Mouse (Mus musculus) limb, embryonic 14.5 days (tissue): Measurements from ENCODE around the gene Tbcel. TPM values are rescaled to one million over a fixed set of nuclear protein-coding genes. Genes with fewer than 3 reads are reported as not detected.

Experiments
- ATAC-seq: fragments of 200-750 bp; cut with Nextera tagmentation; 2 replicates; pipeline ENCODE4 v1.8.0; 2017; ENCODE audit warnings: low read depth, moderate number of reproducible peaks, moderate TSS enrichment; ENCODE audit not compliant: low FRiP score
- DNase-seq: peaks from one replicate; pipeline ENCODE4 v3.0.0-alpha.2; 2015; ENCODE audit warnings: low spot score
- H3K27ac ChIP-seq: fragments of 300-500 bp; sonication (generic); replicated peaks from 2 replicates; pipeline ENCODE4 v1.5.1; 2014; ENCODE audit warnings: low read depth, mild to moderate bottlenecking, low read length, moderate library complexity, mixed read lengths
- H3K27me3 ChIP-seq: fragments of 300-500 bp; sonication (generic); 2 replicates; pipeline ENCODE4 v1.6.1; 2014; ENCODE audit warnings: low read length, mixed read lengths; ENCODE audit not compliant: control insufficient read depth, insufficient read depth
- H3K36me3 ChIP-seq: fragments of 300-500 bp; sonication (generic); 2 replicates; pipeline ENCODE4 v1.6.1; 2014; ENCODE audit warnings: mild to moderate bottlenecking, low read length, moderate library complexity, mixed read lengths; ENCODE audit not compliant: control insufficient read depth, insufficient read depth
- H3K4me1 ChIP-seq: fragments of 300-500 bp; sonication (generic); 2 replicates; pipeline ENCODE4 v1.6.1; 2014; ENCODE audit warnings: antibody characterized with exemption, low read length, mixed read lengths; ENCODE audit not compliant: control insufficient read depth, insufficient read depth
- H3K4me2 ChIP-seq: fragments of 300-500 bp; sonication (generic); replicated peaks from 2 replicates; pipeline ENCODE4 v1.6.1; 2014; ENCODE audit warnings: low read depth, mild to moderate bottlenecking, low read length, moderate library complexity; ENCODE audit not compliant: severe bottlenecking
- H3K4me3 ChIP-seq: fragments of 300-500 bp; sonication (generic); replicated peaks from 2 replicates; pipeline ENCODE4 v1.5.1; 2014; ENCODE audit warnings: low read length
- H3K9ac ChIP-seq: fragments of 300-500 bp; sonication (generic); 2 replicates; pipeline ENCODE4 v1.6.1; 2014; ENCODE audit warnings: mild to moderate bottlenecking, low read depth, low read length, moderate library complexity; ENCODE audit not compliant: severe bottlenecking
- H3K9me3 ChIP-seq: fragments of 300-500 bp; sonication (generic); 2 replicates; pipeline ENCODE4 v1.6.1; 2016; ENCODE audit warnings: low read length; ENCODE audit not compliant: control insufficient read depth
- POLR2A ChIP-seq: fragments of 200-500 bp; IDR thresholded peaks from 2 replicates; pipeline ENCODE4 v1.8.0; 2012; ENCODE audit warnings: inconsistent platforms, mild to moderate bottlenecking, moderate library complexity, borderline replicate concordance; ENCODE audit not compliant: insufficient read depth, insufficient read length; ENCODE audit errors: extremely low read depth
- WGBS: fragments of 180-500 bp; shearing (Covaris S2); extraction: QIAGEN DNeasy Blood & Tissue Kit; methylation state at CpG from one replicate; pipeline ENCODE4 v1.1.7; 2014; 5-methylcytosine and 5-hydroxymethylcytosine counted together
- polyA plus RNA-seq, 2 experiments: library from polyadenylated mRNA; depleted of rRNA in 1 of 2; stranded (reverse) in 1 of 2; unstranded in 1 of 2; fragments of >200 nt; fragmentation: Nextera tagmentation in 1 of 2; extraction: Ambion mirVana in 1 of 2; gene quantifications; 2 replicates each; pipeline versions ENCODE4 v1.2.1 to v1.2.3; 2012 to 2014

Gene Tbcel
- polyA plus RNA-seq, 2 experiments = 5.3 to 14.2 TPM

- Histone ChIP-seq H3K9ac (no peak overlapping the region), H3K4me3 (no peak overlapping the region), H3K4me2 (no peak overlapping the region), H3K4me1 (no peaks in the 10 kb centered on the region), H3K9me3 (no peaks in the 10 kb centered on the region), H3K27ac (no peak overlapping the region), H3K36me3 (peaks cover 78% of the 10 kb centered on the region), H3K27me3 (no peaks in the 10 kb centered on the region)
- DNase-seq = no peak
- TF ChIP-seq POLR2A = no peak
- no peak for ATAC-seq
- 95% methylated on average over 2 of the region's 2 CpGs for WGBS
Observed at GRCm38 (mm10) chr9:42441234-42441633, 66.4 kb downstream of the Tbcel start.

DNA sequence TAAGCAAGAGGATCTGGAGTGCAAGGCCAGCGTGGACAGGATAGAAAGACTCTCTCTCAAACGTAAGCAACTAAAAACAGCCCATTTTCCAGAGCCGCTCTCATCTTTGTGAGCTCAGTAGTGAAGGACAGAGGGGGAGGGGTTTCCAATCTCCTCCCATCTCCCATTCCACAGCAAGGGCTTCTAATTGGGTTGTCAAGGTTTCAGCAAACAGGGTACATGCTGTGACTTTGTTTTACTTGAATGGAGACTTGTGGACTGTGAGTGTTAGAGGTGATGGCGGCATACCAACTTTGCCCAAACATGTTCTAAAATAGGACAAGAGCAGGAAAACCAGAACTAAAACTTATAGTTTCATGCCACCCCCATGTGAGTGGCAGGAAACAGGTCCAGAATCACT is 68.2 kb downstream of the Tbcel start:
- Histone ChIP-seq H3K9me3 (no peaks in the 10 kb centered on the region), H3K27me3 (no peaks in the 10 kb centered on the region), H3K4me3 (no peak overlapping the region), H3K4me1 (no peaks in the 10 kb centered on the region), H3K9ac (no peak overlapping the region), H3K36me3 (peaks cover 73% of the 10 kb centered on the region), H3K4me2 (no peak overlapping the region), H3K27ac (no peak overlapping the region)
- TF ChIP-seq POLR2A = no peak
- DNase-seq = no peak
- no peak for ATAC-seq
- 65% methylated on average over 4 of the region's 4 CpGs for WGBS

- Histone ChIP-seq H3K36me3 (peaks cover 38% of the 10 kb centered on the region), H3K9ac (no peak overlapping the region), H3K4me3 (no peak overlapping the region), H3K4me2 (no peak overlapping the region), H3K27ac (no peak overlapping the region), H3K9me3 (no peaks in the 10 kb centered on the region), H3K27me3 (no peaks in the 10 kb centered on the region), H3K4me1 (no peaks in the 10 kb centered on the region)
- TF ChIP-seq POLR2A = no peak
- ATAC-seq (no peak), DNase-seq (no peak)
- WGBS = 95% methylated on average over 2 of the region's 2 CpGs
Observed at GRCm38 (mm10) chr9:42432155-42432554, 75.5 kb downstream of the Tbcel start.

GRCm38 (mm10) chr9:42431606-42432005 is 76.0 kb downstream of the Tbcel start:
- H3K36me3 ChIP-seq = peaks cover 32% of the 10 kb centered on the region
- DNase-seq (no peak), ATAC-seq (no peak)
- 90% methylated on average over 2 of the region's 2 CpGs for WGBS
- TF ChIP-seq POLR2A = no peak
- H3K9me3 ChIP-seq = no peaks in the 10 kb centered on the region
- H3K27me3 ChIP-seq = no peaks in the 10 kb centered on the region
- no peak overlapping the region for H3K27ac ChIP-seq
- H3K4me3 ChIP-seq = no peak overlapping the region
- H3K4me2 ChIP-seq = no peak overlapping the region
- H3K9ac ChIP-seq = no peak overlapping the region
- no peaks in the 10 kb centered on the region for H3K4me1 ChIP-seq

- TF ChIP-seq POLR2A = no peak
- WGBS = 55% methylated on average over 12 of the region's 12 CpGs
- Histone ChIP-seq H3K9ac (no peak overlapping the region), H3K27me3 (no peaks in the 10 kb centered on the region), H3K4me3 (no peak overlapping the region), H3K4me1 (no peaks in the 10 kb centered on the region), H3K36me3 (peaks cover 16% of the 10 kb centered on the region), H3K9me3 (no peaks in the 10 kb centered on the region), H3K27ac (0 out of 2 replicates have a peak overlapping the region, but pooled peaks have one; percentile 5), H3K4me2 (no peak overlapping the region)
- no peak for DNase-seq
- ATAC-seq = no peak
Observed at GRCm38 (mm10) chr9:42428060-42428924, 79.3 kb downstream of the Tbcel start.
